Mouse (Mus musculus) layer of hippocampus, postnatal 25 days (tissue): Measurements from ENCODE around the gene Plch2. TPM values are rescaled to one million over a fixed set of nuclear protein-coding genes. Genes with fewer than 3 reads are reported as not detected.
"Not testable (repeated sequence)": the region's sequence is repeated elsewhere in the genome, so short reads cannot be mapped to it uniquely, and the experiment has no call there.

Source experiments
- DNase-seq, 2 experiments: peaks; one replicate each; pipeline ENCODE4 v3.0.0; 2022; ENCODE audit warnings: mixed read lengths in 2 of 2, low spot score in 1 of 2; ENCODE audit errors: extremely low spot score in 1 of 2
- total RNA-seq, 2 experiments: library from RNA; stranded (reverse); gene quantifications; 2 replicates each; pipeline ENCODE4 v1.2.3; 2021

The Plch2 gene
- 10 to 100 TPM; 91.4 to 98.9 TPM for total RNA-seq

- DNase-seq = no peak
Measured at GRCm38 (mm10) chr4:155056724-155057123, at the start of gene Plch2. Plch2 (minus strand) TSS chr4:155056784.

- DNase-seq = no peak
Measured at GRCm38 (mm10) chr4:155098572-155098971, 42.0 kb upstream of the Plch2 start.

- no peak for DNase-seq
Measured at GRCm38 (mm10) chr4:155097452-155097851, 40.9 kb upstream of the Plch2 start.

- DNase-seq = no peak
Measured at GRCm38 (mm10) chr4:155095967-155096366, 39.4 kb upstream of the Plch2 start.

GRCm38 (mm10) chr4:155095238-155095900, 38.8 kb upstream of the Plch2 start:
- DNase-seq = peak; percentile 70 to 83

- peak in 1 of 2 experiments; percentile 53 for DNase-seq
Measured at GRCm38 (mm10) chr4:155094565-155094964, 38.0 kb upstream of the Plch2 start.

GRCm38 (mm10) chr4:155093431-155094149, 37.0 kb upstream of the Plch2 start:
- DNase-seq = no peak

GRCm38 (mm10) chr4:155092718-155093430, 36.3 kb upstream of the Plch2 start:
- DNase-seq = no peak

GRCm38 (mm10) chr4:155090688-155091449, 34.3 kb upstream of the Plch2 start:
- DNase-seq = no peak

GRCm38 (mm10) chr4:155090147-155090546, 33.6 kb upstream of the Plch2 start:
- no peak for DNase-seq

- DNase-seq = no peak
Measured at GRCm38 (mm10) chr4:155089241-155089640, 32.7 kb upstream of the Plch2 start.

- DNase-seq = peak; percentile 98 to 99
Measured at GRCm38 (mm10) chr4:155086108-155087024, 29.8 kb upstream of the Plch2 start, which contains the start of the genes Rer1 and Morn1. Rer1 (minus strand) TSS chr4:155086382. Morn1 (plus strand) TSS chr4:155086577.

GRCm38 (mm10) chr4:155085206-155086107, 28.9 kb upstream of the Plch2 start:
- no peak for DNase-seq

- DNase-seq = no peak
Measured at GRCm38 (mm10) chr4:155084351-155084750, 27.8 kb upstream of the Plch2 start.

- no peak for DNase-seq
Measured at GRCm38 (mm10) chr4:155083553-155083952, 27.0 kb upstream of the Plch2 start.

GRCm38 (mm10) chr4:155079666-155080065, 23.1 kb upstream of the Plch2 start:
- no peak for DNase-seq

GRCm38 (mm10) chr4:155078808-155079207, 22.2 kb upstream of the Plch2 start:
- DNase-seq = not testable (repeated sequence)

- no peak for DNase-seq
Measured at GRCm38 (mm10) chr4:155076677-155077076, 20.1 kb upstream of the Plch2 start.
